Mouse (Mus musculus) cerebellum, adult 2 months (tissue): ENCODE data around the gene Nup188. TPM values are rescaled to one million over a fixed set of nuclear protein-coding genes. Genes with fewer than 3 reads are reported as not detected.
A peak's percentile ranks its signal among the peaks of the same experiment; 100 is the strongest.

Source experiments
- DNase-seq, 2 experiments: peaks; one replicate each; pipeline ENCODE4 v3.0.0; 2021
- H3K27ac ChIP-seq: fragments of 200-500 bp; 2 replicates; pipeline ENCODE4 v1.5.1; 2012; ENCODE audit warnings: low read length, control low read depth, inconsistent platforms; ENCODE audit not compliant: insufficient read depth
- H3K27me3 ChIP-seq: fragments of 200-500 bp; 2 replicates; pipeline ENCODE4 v1.6.1; 2012; ENCODE audit warnings: inconsistent platforms, mild to moderate bottlenecking, low read length, moderate library complexity; ENCODE audit not compliant: control insufficient read depth, insufficient read depth
- H3K4me1 ChIP-seq: fragments of 200-500 bp; 2 replicates; pipeline ENCODE4 v1.6.1; 2011; ENCODE audit warnings: low read length; ENCODE audit not compliant: control insufficient read depth, insufficient read depth
- H3K4me3 ChIP-seq: fragments of 200-500 bp; replicated peaks from 2 replicates; pipeline ENCODE3; 2011; ENCODE audit warnings: mild to moderate bottlenecking, low read depth, low read length, control low read depth; ENCODE audit not compliant: insufficient read depth
- CTCF ChIP-seq: fragments of 200-500 bp; IDR thresholded peaks from 2 replicates; pipeline ENCODE4 v1.5.1; 2011; ENCODE audit warnings: low read depth, mild to moderate bottlenecking, control low read depth, low read length, moderate library complexity, borderline replicate concordance; ENCODE audit not compliant: insufficient read depth
- POLR2A ChIP-seq: fragments of 200-500 bp; IDR thresholded peaks from 2 replicates; pipeline ENCODE4 v1.6.1; 2011; ENCODE audit warnings: low read length, control low read depth, borderline replicate concordance; ENCODE audit not compliant: insufficient read depth
- WGBS: fragments of 180-500 bp; shearing (Covaris S2); methylation state at CpG from one replicate; pipeline ENCODE4 v1.1.7; 2018; 5-methylcytosine and 5-hydroxymethylcytosine counted together
- polyA plus RNA-seq: library from polyadenylated mRNA; depleted of rRNA; stranded (reverse); fragments of >200 nt; gene quantifications from 2 replicates; pipeline ENCODE4 v1.2.3, GENCODE M21; 2012

The Nup188 gene
- polyA plus RNA-seq, 1 experiment = 19.4 TPM

DNA sequence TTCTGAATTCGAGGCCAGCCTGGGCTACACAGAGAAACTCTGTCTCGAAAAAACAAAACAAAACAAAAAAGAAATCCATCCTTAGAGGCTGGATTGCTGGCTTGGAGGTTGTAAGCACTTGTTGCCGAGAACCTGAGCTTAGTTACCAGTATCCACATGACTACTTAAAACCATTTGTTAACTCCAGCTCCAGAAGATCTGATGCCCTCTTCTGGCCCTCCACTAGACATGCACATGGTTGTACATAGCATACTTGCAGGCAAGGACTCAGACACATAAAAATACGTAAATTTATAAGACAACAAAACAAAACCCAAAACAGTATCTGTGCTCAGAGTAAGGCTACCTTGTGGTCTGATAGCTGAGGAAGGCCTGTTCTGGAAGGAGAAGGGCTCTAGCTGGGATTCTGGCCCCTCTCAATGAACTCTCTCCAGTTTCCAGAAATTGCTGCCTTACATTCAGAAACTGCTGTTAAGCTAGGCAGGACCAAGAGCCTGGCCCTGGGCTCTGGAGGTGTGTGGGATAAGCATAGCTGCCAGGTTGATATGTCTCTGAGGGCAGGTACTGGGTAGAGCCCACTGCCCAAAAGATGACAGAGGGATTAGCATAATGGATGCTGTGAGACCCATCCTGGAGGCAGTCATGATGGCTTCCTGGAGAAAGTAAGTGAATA, 25.0 kb upstream of the Nup188 start:
- 0 out of 2 replicates have a peak overlapping the region, but pooled peaks have one; percentile 82 for H3K27ac ChIP-seq
- no peak for DNase-seq
- WGBS = 83% methylated on average over 4 of the region's 4 CpGs
- H3K4me3 ChIP-seq = no peak overlapping the region
- TF ChIP-seq CTCF (no peak), POLR2A (no peak)
- peaks cover 56% of the 10 kb centered on the region for H3K4me1 ChIP-seq
- no peaks in the 10 kb centered on the region for H3K27me3 ChIP-seq

DNA sequence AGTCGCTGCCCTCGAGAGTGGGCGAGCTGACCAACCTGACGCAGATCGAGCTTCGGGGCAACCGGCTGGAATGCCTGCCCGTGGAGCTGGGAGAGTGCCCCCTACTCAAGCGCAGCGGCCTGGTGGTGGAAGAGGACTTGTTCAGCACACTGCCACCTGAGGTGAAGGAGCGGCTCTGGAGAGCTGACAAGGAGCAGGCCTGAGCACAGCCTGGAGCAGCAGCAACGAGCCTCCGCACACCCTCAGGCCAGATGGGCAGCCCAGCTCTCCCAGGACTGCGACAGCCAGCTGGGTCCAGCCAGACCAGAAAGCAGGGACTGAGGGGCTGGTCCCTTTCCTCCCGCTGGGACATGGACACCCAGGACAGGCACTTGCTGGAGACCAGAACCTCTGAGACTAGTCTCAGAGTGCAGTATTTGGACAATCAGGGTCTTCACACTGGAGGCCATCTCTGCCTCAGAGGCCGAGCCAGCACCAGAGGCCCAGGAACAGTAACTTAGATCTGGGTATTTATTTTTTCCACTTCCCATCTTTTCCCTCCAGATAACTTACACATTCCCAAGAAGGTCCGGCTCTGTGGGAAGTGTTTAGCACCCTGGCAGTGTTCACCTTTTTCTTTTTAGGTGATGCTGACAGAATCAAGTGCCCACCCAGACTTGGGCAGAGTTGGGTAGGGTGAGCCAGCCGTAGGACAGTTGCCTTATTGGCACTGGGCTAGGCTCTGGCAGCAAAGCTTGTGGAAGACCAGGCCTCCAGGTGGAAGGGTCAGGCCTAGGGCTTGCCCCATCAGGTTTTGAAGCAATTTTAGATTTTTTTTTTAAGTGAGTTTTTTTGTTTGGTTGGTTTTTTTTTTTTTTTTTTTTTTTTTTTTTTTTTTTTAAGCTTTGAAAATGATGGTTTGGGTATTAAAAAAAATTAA, 24.0 kb upstream of the Nup188 start:
- H3K27ac ChIP-seq = peak overlapping the region; percentile 82
- H3K4me3 ChIP-seq = no peak overlapping the region
- 28% methylated on average over 18 of the region's 18 CpGs for WGBS
- DNase-seq = peak; percentile 40 to 56
- no peak for TF ChIP-seq CTCF
- no peak for TF ChIP-seq POLR2A
- H3K27me3 ChIP-seq = no peaks in the 10 kb centered on the region
- H3K4me1 ChIP-seq = peaks cover 61% of the 10 kb centered on the region

DNA sequence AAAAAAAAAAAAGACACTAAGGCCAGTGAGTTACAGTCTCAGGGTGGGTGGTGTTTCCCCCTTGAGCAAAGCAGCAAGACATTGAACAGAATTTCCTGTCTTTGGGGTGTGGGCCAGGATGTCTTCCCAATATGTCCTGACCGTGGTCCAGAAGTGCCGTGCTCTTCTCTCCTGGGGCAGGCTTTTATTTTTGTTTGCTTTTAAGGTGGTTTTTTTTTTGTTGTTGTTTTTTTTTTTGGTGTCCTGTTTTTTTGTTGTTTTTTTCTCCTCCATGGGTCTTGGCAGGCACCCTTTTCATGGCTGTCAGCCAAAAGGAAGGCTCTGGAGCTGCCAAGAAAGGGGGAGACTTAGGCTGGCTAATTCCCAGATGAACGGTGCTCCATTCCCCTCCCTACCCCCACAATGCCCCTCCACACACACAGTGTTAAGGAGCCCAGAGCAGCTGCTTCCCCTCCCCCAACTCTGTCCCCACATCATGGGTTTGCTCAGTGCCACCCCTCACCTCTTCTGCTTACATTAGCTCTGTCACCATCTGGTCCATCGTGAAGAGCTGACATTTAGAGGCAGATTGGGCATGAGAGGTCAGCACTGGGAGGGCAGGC, 23.3 kb upstream of the Nup188 start:
- TF ChIP-seq CTCF (no peak), POLR2A (no peak)
- Histone ChIP-seq H3K27me3 (no peaks in the 10 kb centered on the region), H3K4me1 (peaks cover 56% of the 10 kb centered on the region), H3K27ac (peak overlapping the region; percentile 48), H3K4me3 (no peak overlapping the region)
- peak; percentile 84 to 86 for DNase-seq
- 2% methylated on average over 4 of the region's 4 CpGs for WGBS

DNA sequence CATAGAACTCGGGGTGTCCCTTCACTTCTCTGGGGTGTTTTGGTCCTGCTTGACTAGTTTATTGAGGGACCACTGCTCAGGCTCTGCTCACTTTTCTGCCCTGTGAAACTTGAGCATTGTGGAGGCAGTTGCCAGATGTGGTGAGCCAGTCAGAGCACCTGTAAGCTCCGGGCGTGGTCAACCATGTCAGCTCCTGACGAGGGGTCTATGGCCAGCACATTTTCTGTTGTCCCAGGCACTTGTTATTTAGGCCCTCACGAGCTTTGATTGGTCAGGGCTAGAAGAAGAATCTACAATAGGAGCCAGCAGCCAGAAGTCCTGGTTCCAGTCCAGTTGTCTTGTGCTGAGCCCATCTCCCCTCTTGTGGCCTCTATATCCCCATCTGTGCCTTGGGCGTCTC, 22.4 kb upstream of the Nup188 start:
- peak overlapping the region; percentile 48 for H3K27ac ChIP-seq
- H3K4me1 ChIP-seq = peaks cover 54% of the 10 kb centered on the region
- WGBS = 68% methylated on average over 6 of the region's 6 CpGs
- no peaks in the 10 kb centered on the region for H3K27me3 ChIP-seq
- DNase-seq = no peak
- no peak for TF ChIP-seq CTCF
- TF ChIP-seq POLR2A = no peak
- H3K4me3 ChIP-seq = no peak overlapping the region

DNA sequence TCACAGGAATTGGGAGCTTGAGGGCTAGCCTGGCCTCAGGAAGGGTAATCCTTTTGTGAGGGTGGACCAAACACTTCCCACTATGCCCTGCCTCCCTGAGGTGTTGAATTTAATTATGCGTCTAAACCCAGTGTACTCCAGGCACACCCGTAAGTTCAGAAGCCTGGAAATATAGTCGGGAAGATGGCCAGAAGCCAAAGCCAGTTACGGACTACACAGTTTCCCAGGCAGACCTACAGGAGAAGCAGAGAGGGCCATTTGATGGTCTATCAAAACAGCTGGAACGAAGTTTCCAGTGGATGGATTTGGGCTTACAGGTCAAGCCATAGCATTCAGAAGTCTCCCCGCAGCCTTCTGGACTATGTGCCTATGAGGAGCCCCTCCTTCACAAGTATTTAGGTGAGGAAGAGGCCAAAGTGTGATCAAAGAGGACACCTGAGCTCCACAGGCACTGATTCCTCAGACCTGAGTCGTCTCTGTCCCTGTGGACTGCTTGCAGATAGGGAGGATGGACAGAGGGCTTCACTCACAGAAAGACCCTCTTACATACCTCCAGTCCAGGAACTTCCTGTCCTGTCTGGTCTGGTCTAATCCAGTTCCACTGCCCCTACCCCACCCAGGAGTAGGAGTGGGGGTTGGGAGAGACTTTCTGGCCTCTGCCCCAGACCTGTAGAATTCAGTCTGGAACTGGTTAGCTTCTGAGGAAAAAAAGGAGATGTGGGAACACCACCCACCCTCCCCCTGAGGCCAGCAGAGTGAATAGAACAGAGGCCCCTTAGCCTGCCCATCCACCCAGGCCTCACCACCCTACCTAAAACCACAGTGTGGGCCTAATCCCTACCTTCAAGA, 21.3 kb upstream of the Nup188 start:
- TF ChIP-seq POLR2A (no peak), CTCF (no peak)
- Histone ChIP-seq H3K27ac (peak overlapping the region; percentile 85), H3K4me1 (peaks cover 52% of the 10 kb centered on the region), H3K4me3 (no peak overlapping the region), H3K27me3 (no peaks in the 10 kb centered on the region)
- no peak for DNase-seq
- WGBS = 44% methylated on average over 7 of the region's 7 CpGs

DNA sequence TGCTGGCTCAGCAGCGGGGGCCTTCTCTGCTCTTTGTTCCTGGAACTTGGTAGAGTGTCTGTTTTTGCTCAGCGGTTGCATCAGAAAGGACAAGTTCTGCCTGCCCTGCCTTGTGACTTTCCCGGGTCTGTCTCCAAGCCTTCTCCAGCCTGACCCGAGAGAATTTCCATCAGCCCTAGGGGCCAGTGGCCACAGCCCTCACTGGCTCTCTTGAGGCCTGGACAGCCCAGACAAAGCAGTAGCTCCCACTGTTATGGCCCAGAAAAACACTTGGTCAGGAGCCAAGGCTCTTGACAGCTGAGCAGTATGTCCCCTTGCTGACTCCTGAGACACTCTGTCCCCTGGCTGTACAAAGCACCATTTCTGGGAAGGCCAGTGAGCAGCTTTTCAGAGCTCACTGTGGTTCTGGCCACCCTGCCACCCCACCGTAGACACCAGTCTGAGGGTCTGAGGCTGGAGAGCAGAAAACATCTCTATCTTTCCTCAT, 20.4 kb upstream of the Nup188 start, which contains the start of gene Phyhd1:
Phyhd1 (plus strand) TSS at position 437 of the 487 bp plus-strand sequence.
- no peak within 1 kb of the TSS for H3K4me3 ChIP-seq
- H3K27ac ChIP-seq = peak within 1 kb of the TSS; percentile 85
- no peaks in the 10 kb centered on the region for H3K27me3 ChIP-seq
- peaks cover 52% of the 10 kb centered on the region for H3K4me1 ChIP-seq
- peak; percentile 69 to 84 for DNase-seq
- 16% methylated on average over 5 of the region's 5 CpGs for WGBS
- TF ChIP-seq CTCF (no peak), POLR2A (no peak)

DNA sequence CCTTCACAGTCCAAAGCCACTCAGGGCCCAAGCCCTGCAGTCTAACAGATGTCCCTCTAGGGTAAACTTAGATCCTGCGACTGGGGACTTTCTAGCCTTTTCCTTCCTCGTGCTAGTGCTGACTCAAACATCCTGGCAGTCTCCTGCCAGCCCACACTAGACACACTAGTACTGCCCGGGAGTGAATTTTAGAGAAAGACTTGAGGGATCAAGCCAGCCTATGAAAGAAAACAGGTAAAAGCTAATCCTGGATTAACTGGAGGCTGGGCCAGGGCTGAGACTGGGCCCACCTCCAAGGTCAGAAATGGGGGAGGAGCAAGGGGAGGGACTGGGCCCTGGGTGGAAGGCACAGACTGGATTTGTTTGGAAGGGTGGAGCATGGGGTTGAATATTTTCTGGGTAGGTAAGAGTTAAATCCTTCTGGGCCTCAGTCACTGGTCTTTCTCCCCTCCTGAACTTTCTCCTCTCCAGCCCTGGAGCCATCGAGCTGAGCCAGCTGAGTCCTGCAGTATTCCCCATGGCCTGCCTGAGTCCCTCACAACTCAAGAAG, 19.7 kb upstream of the Nup188 start:
- Histone ChIP-seq H3K27ac (peak overlapping the region; percentile 85), H3K27me3 (no peaks in the 10 kb centered on the region), H3K4me1 (peaks cover 49% of the 10 kb centered on the region), H3K4me3 (no peak overlapping the region)
- TF ChIP-seq CTCF (no peak), POLR2A (no peak)
- peak; percentile 52 to 53 for DNase-seq
- WGBS = 17% methylated on average over 4 of the region's 4 CpGs
